Mouse (Mus musculus) C2C12 (cell line): ENCODE results near the gene Dst. TPM values are rescaled to one million over a fixed set of nuclear protein-coding genes. Genes with fewer than 3 reads are reported as not detected.

Experiments used
- H3K27me3 ChIP-seq: one replicate; pipeline ENCODE4 v1.6.1; 2011; ENCODE audit not compliant: control insufficient read depth, insufficient read depth, insufficient read length
- H3K36me3 ChIP-seq: one replicate; pipeline ENCODE4 v1.6.1; 2011; ENCODE audit not compliant: control insufficient read depth, insufficient read depth
- H3K4me3 ChIP-seq: one replicate; pipeline ENCODE4 v1.5.1; 2011; ENCODE audit warnings: mild to moderate bottlenecking, control low read depth; ENCODE audit not compliant: poor library complexity, insufficient read depth, severe bottlenecking
- H3K79me2 ChIP-seq: one replicate; pipeline ENCODE4 v1.6.1; 2011; ENCODE audit not compliant: control insufficient read depth, insufficient read depth
- H3K79me3 ChIP-seq: one replicate; pipeline ENCODE4 v1.6.1; 2011; ENCODE audit warnings: low read depth, control low read depth
- H3ac ChIP-seq: one replicate; pipeline ENCODE3; 2011; ENCODE audit warnings: low read depth; ENCODE audit not compliant: control insufficient read depth, insufficient read length
- CEBPB ChIP-seq: IDR thresholded peaks from one replicate; pipeline ENCODE4 v1.6.1; 2011; ENCODE audit warnings: low read depth, mild to moderate bottlenecking, control low read depth, moderate library complexity
- CTCF ChIP-seq: IDR thresholded peaks from one replicate; pipeline ENCODE4 v1.5.1; 2011; ENCODE audit not compliant: control insufficient read depth, insufficient read depth, insufficient read length
- FOSL1 ChIP-seq: IDR thresholded peaks from one replicate; pipeline ENCODE4 v1.8.0; 2011; ENCODE audit warnings: mild to moderate bottlenecking, low read length; ENCODE audit not compliant: poor library complexity, insufficient read depth, severe bottlenecking
- MAX ChIP-seq: IDR thresholded peaks from one replicate; pipeline ENCODE4 v1.6.1; 2011; ENCODE audit warnings: mild to moderate bottlenecking, control low read depth
- MYOD1 ChIP-seq: IDR thresholded peaks from one replicate; pipeline ENCODE4 v1.6.1; 2011; ENCODE audit warnings: low read depth; ENCODE audit not compliant: control insufficient read depth, insufficient read length
- MYOG ChIP-seq: IDR thresholded peaks from one replicate; pipeline ENCODE4 v1.6.1; 2011; ENCODE audit not compliant: control insufficient read depth, insufficient read length; ENCODE audit errors: extremely low read depth
- USF1 ChIP-seq: IDR thresholded peaks from one replicate; pipeline ENCODE4 v1.6.1; 2011; ENCODE audit warnings: low read depth, mild to moderate bottlenecking, control low read depth, moderate library complexity
- polyA plus RNA-seq: library from polyadenylated mRNA; unstranded; fragments of >200 nt; fragmentation: generic; extraction: Trizol; gene quantifications from one replicate; pipeline ENCODE4 v1.2.1, GENCODE M21; 2012; ENCODE audit warnings: missing spikeins

Dst gene
- polyA plus RNA-seq, 1 experiment = 26.5 TPM

GRCm38 (mm10) chr1:33967206-33967605 lies 59.2 kb downstream of the Dst start:
- H3K4me3 ChIP-seq = no peak overlapping the region
- peaks cover 66% of the 10 kb centered on the region for H3K79me2 ChIP-seq
- H3K27me3 ChIP-seq = no peaks in the 10 kb centered on the region
- H3ac ChIP-seq = no peak overlapping the region
- TF ChIP-seq MAX = no peak
- no peak for TF ChIP-seq USF1
- TF ChIP-seq CTCF = no peak
- TF ChIP-seq CEBPB = no peak
- no peak for TF ChIP-seq MYOG
- TF ChIP-seq MYOD1 = no peak
- no peak for TF ChIP-seq FOSL1
- H3K79me3 ChIP-seq = peaks cover 9% of the 10 kb centered on the region
- peaks cover 23% of the 10 kb centered on the region for H3K36me3 ChIP-seq

GRCm38 (mm10) chr1:33969910-33970309 lies 61.9 kb downstream of the Dst start:
- H3K27me3 ChIP-seq = no peaks in the 10 kb centered on the region
- peaks cover 18% of the 10 kb centered on the region for H3K79me3 ChIP-seq
- TF ChIP-seq CTCF = no peak
- TF ChIP-seq MYOD1 = no peak
- TF ChIP-seq MYOG = no peak
- no peak for TF ChIP-seq FOSL1
- TF ChIP-seq CEBPB = no peak
- no peak for TF ChIP-seq USF1
- no peak for TF ChIP-seq MAX
- no peak overlapping the region for H3K4me3 ChIP-seq
- peaks cover 84% of the 10 kb centered on the region for H3K79me2 ChIP-seq
- no peak overlapping the region for H3ac ChIP-seq
- peaks cover 30% of the 10 kb centered on the region for H3K36me3 ChIP-seq

GRCm38 (mm10) chr1:33974401-33974800 lies 66.4 kb downstream of the Dst start:
- TF ChIP-seq USF1 (no peak), FOSL1 (no peak), CEBPB (no peak), MAX (no peak), CTCF (no peak), MYOG (no peak), MYOD1 (no peak)
- Histone ChIP-seq H3K4me3 (no peak overlapping the region), H3K27me3 (no peaks in the 10 kb centered on the region), H3K79me2 (peaks cover 92% of the 10 kb centered on the region), H3K79me3 (peaks cover 14% of the 10 kb centered on the region), H3K36me3 (peaks cover 33% of the 10 kb centered on the region), H3ac (no peak overlapping the region)

GRCm38 (mm10) chr1:33975333-33975732 lies 67.3 kb downstream of the Dst start:
- Histone ChIP-seq H3ac (no peak overlapping the region), H3K79me2 (peaks cover 87% of the 10 kb centered on the region), H3K36me3 (peaks cover 23% of the 10 kb centered on the region), H3K27me3 (no peaks in the 10 kb centered on the region), H3K4me3 (no peak overlapping the region), H3K79me3 (peaks cover 17% of the 10 kb centered on the region)
- TF ChIP-seq USF1 (no peak), CEBPB (no peak), MYOD1 (no peak), MAX (no peak), CTCF (no peak), FOSL1 (no peak), MYOG (no peak)

GRCm38 (mm10) chr1:33977832-33978231 lies 69.8 kb downstream of the Dst start:
- H3K36me3 ChIP-seq = peaks cover 12% of the 10 kb centered on the region
- H3K27me3 ChIP-seq = no peaks in the 10 kb centered on the region
- H3K79me3 ChIP-seq = peaks cover 22% of the 10 kb centered on the region
- TF ChIP-seq CEBPB = no peak
- TF ChIP-seq MAX = no peak
- TF ChIP-seq USF1 = no peak
- no peak for TF ChIP-seq CTCF
- TF ChIP-seq MYOD1 = no peak
- no peak for TF ChIP-seq MYOG
- TF ChIP-seq FOSL1 = no peak
- H3K79me2 ChIP-seq = peaks cover 91% of the 10 kb centered on the region
- H3ac ChIP-seq = no peak overlapping the region
- no peak overlapping the region for H3K4me3 ChIP-seq

GRCm38 (mm10) chr1:33980420-33980819 lies 72.4 kb downstream of the Dst start:
- Histone ChIP-seq H3K79me3 (peaks cover 21% of the 10 kb centered on the region), H3K79me2 (peaks cover 81% of the 10 kb centered on the region), H3K4me3 (no peak overlapping the region), H3K27me3 (no peaks in the 10 kb centered on the region), H3ac (no peak overlapping the region), H3K36me3 (peaks cover 15% of the 10 kb centered on the region)
- TF ChIP-seq FOSL1 (no peak), MYOD1 (no peak), USF1 (no peak), CEBPB (no peak), MYOG (no peak), CTCF (no peak), MAX (no peak)
